Mouse (Mus musculus) spleen, adult 2 months (tissue): ENCODE data around the gene Pde11a. TPM values are rescaled to one million over a fixed set of nuclear protein-coding genes. Genes with fewer than 3 reads are reported as not detected.

Experiments
- DNase-seq, 2 experiments: peaks; one replicate each; pipeline versions ENCODE4 v3.0.0 to v3.0.0-alpha.2; 2012 to 2021; ENCODE audit warnings: low spot score in 2 of 2, low read depth in 1 of 2
- H3K27ac ChIP-seq: fragments of 200-500 bp; 2 replicates; pipeline ENCODE4 v1.5.1; 2012; ENCODE audit warnings: low read length, inconsistent platforms; ENCODE audit not compliant: insufficient read depth
- H3K27me3 ChIP-seq: fragments of 200-500 bp; 2 replicates; pipeline ENCODE4 v1.6.1; 2012; ENCODE audit warnings: mild to moderate bottlenecking, moderate library complexity, low read length, inconsistent platforms; ENCODE audit not compliant: control insufficient read depth, insufficient read depth
- H3K36me3 ChIP-seq: fragments of 200-500 bp; 2 replicates; pipeline ENCODE4 v1.6.1; 2012; ENCODE audit warnings: mild to moderate bottlenecking, low read length, inconsistent platforms; ENCODE audit not compliant: control insufficient read depth, insufficient read depth
- H3K4me1 ChIP-seq: fragments of 200-500 bp; 2 replicates; pipeline ENCODE4 v1.6.1; 2011; ENCODE audit warnings: inconsistent platforms; ENCODE audit not compliant: control insufficient read depth, insufficient read depth, insufficient read length
- H3K4me3 ChIP-seq: fragments of 200-500 bp; 2 replicates; pipeline ENCODE4 v1.5.1; 2011; ENCODE audit warnings: mild to moderate bottlenecking, inconsistent platforms; ENCODE audit not compliant: insufficient read depth, insufficient read length; ENCODE audit errors: extremely low read depth
- CTCF ChIP-seq: fragments of 200-500 bp; IDR thresholded peaks from 2 replicates; pipeline ENCODE4 v1.5.1; 2011; ENCODE audit warnings: mild to moderate bottlenecking, inconsistent platforms; ENCODE audit not compliant: insufficient read depth, insufficient read length, insufficient replicate concordance; ENCODE audit errors: extremely low read depth
- POLR2A ChIP-seq: fragments of 200-500 bp; IDR thresholded peaks from 2 replicates; pipeline ENCODE4 v1.6.1; 2011; ENCODE audit warnings: low read depth, low read length, inconsistent platforms
- WGBS: fragments of 180-500 bp; shearing (Covaris S2); methylation state at CpG from one replicate; pipeline ENCODE4 v1.1.7; 2018; 5-methylcytosine and 5-hydroxymethylcytosine counted together
- polyA plus RNA-seq: library from polyadenylated mRNA; depleted of rRNA; stranded (reverse); fragments of >200 nt; gene quantifications from 2 replicates; pipeline ENCODE4 v1.2.3, GENCODE M21; 2012

The Pde11a gene
- polyA plus RNA-seq, 1 experiment = 0.26 TPM

DNA sequence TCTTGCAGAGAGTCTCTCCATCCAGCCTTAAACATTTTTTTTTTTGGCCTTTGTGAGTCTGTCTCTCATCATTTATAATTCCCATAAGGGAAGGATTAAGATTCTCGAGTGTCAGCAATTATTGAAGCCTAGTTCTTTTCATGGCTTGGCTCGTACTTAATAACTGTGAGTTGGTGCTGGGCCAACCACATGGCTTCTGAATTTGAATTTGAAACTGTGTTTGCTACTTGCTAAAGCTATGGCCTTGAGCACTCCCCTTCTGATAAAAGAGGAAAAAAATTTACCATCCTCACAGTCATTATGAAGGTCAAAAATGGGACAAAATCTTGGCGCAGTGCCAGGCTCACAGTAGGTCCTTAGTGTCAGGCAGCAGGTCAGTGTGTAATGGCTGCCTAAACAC, 251.4 kb downstream of the Pde11a start:
- Histone ChIP-seq H3K36me3 (no peaks in the 10 kb centered on the region), H3K27ac (no peak overlapping the region), H3K27me3 (no peaks in the 10 kb centered on the region), H3K4me3 (no peak overlapping the region), H3K4me1 (no peaks in the 10 kb centered on the region)
- TF ChIP-seq POLR2A (no peak), CTCF (no peak)
- no peak for DNase-seq
- whole genome bisulfite sequencing = 87% methylated on average over 3 of the region's 3 CpGs

DNA sequence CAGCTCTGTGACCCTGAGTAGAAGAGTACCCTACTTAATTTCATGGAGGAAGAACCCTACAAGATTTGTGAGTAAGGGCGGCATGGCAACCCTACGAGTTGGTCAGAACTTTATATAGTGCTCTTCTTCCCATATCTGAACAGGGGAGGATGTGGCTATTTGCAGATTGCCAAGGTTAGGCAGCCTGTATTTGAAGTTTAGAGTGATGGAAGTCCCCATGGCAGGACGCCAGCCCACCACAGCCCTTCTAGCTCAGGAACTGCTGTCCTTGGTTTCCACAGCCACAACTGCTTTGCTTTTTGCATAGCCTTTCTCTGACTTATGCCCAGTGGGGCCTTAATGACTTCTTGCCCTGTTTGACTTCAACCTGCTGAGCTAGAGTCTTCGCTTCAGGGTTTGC, 253.6 kb downstream of the Pde11a start:
- Histone ChIP-seq H3K4me3 (no peak overlapping the region), H3K27ac (no peak overlapping the region), H3K36me3 (no peaks in the 10 kb centered on the region), H3K27me3 (no peaks in the 10 kb centered on the region), H3K4me1 (no peaks in the 10 kb centered on the region)
- no peak for DNase-seq
- WGBS = 26% methylated on average over 4 of the region's 4 CpGs
- no peak for TF ChIP-seq POLR2A
- TF ChIP-seq CTCF = no peak

DNA sequence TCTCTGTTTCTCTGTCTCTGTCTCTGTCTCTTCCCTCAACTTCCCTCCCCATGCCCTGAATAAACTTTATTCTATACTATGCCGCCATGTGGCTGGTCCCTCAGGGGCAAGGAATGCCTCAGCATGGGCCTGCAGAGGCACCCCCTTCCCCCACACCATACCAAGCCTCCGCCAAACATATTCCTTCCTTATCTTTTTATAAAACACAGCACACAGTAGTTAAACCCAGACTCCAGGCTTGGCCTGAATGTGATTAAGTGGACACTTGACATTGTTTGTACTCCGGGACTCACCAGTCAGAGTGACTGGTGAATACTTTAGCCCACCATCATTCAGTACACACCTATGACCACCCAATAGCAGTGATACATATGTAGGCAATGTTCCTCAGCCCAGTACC, 254.7 kb downstream of the Pde11a start:
- no peak overlapping the region for H3K4me3 ChIP-seq
- H3K27ac ChIP-seq = no peak overlapping the region
- no peaks in the 10 kb centered on the region for H3K36me3 ChIP-seq
- no peaks in the 10 kb centered on the region for H3K27me3 ChIP-seq
- H3K4me1 ChIP-seq = no peaks in the 10 kb centered on the region
- TF ChIP-seq CTCF (no peak), POLR2A (no peak)
- DNase-seq = no peak
- 91% methylated on average over 3 of the region's 3 CpGs for WGBS

DNA sequence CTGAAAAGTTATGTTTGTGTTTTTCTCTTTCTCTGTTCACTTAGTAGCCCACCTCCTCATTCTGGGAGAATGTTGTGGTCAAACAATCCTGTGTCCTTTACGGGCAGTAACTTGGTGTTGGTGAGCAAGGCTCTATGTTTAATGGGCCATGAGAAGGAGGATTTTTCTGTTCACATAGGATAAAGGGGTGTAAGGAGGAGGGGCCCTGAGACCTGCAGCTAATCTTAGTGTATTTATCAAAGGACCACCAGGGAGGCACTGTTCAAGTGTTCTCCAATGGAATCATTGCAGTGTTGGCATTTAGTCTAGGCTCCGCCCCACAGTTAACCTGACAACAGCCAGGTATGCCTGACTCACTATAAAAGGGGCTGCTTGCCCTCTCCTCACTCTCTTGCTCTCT, 255.2 kb downstream of the Pde11a start:
- Histone ChIP-seq H3K4me3 (no peak overlapping the region), H3K27me3 (no peaks in the 10 kb centered on the region), H3K36me3 (no peaks in the 10 kb centered on the region), H3K27ac (no peak overlapping the region), H3K4me1 (no peaks in the 10 kb centered on the region)
- no peak for DNase-seq
- TF ChIP-seq CTCF = no peak
- TF ChIP-seq POLR2A = no peak
- 91% methylated on average over 2 of the region's 2 CpGs for WGBS

DNA sequence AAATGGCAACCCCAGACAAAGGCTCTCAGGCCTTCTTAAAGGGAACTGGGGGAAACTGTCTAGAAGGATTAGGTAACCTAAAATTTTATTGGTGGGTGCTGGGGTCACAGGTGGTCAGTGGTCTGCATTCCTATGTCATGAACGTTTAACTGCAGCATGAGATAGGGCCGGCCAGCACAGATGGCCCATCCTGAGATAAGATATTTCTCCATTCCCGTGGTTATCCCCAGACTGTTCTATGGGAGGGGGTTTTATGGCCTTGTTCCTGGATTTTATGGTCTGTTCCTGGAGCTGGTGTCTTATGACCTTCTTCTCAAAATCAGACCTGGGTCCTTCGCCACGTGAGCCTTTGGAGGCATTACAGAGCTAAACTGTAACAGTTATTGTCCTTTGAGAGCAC, 256.6 kb downstream of the Pde11a start:
- WGBS = 75% methylated on average over 5 of the region's 5 CpGs
- DNase-seq = no peak
- Histone ChIP-seq H3K4me1 (no peaks in the 10 kb centered on the region), H3K4me3 (no peak overlapping the region), H3K27me3 (no peaks in the 10 kb centered on the region), H3K27ac (no peak overlapping the region), H3K36me3 (no peaks in the 10 kb centered on the region)
- TF ChIP-seq CTCF (no peak), POLR2A (no peak)

DNA sequence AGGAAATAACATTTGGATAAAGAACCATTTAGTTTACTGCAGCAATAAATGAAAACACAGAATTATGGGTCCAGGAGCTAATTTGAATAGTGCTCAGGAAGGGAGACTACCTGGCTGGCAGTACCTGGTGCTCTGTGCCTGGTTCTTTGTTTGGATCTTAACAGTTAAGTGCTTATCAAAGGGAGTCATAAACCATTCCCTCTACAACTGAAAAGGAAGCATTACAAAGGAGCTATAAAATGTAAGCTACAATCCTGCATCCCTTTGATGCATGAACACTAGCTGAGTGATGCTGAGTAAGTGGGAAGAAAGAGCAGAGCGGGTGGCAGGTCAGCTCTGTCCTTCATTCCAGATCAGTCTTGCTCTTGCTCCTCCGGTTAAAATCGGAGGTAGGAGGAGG, 258.0 kb downstream of the Pde11a start:
- 63% methylated on average over 3 of the region's 3 CpGs for WGBS
- no peak for DNase-seq

DNA sequence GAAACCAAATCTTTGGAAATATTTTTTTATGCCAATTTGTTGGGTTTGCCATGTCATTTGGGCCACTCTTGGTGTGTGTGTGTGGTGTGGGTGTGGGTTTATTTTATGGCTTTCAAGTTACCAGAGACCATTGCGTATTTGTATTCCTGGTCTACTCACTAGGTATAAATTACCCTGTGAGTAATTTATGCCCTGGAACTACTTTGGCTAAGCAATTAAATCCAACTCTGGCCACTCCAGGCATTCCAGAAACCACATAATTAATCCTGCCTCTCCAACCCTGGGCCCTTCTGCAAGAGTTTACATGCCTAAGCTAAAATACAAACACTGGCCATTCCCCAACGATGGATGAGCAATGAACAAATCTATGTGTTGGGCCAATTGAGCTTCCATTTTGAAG, 261.7 kb downstream of the Pde11a start:
- DNase-seq = no peak
- Histone ChIP-seq H3K36me3 (no peaks in the 10 kb centered on the region), H3K4me1 (no peaks in the 10 kb centered on the region), H3K27ac (no peak overlapping the region), H3K27me3 (no peaks in the 10 kb centered on the region), H3K4me3 (no peak overlapping the region)
- TF ChIP-seq POLR2A = no peak
- no peak for TF ChIP-seq CTCF
- 83% methylated on average over 2 of the region's 2 CpGs for WGBS

More for the DNA sequence above, 258.0 kb downstream of the Pde11a start:
- Histone ChIP-seq H3K27ac (no peak overlapping the region), H3K4me1 (no peaks in the 10 kb centered on the region), H3K4me3 (no peak overlapping the region), H3K27me3 (no peaks in the 10 kb centered on the region), H3K36me3 (no peaks in the 10 kb centered on the region)
- TF ChIP-seq CTCF (no peak), POLR2A (no peak)

DNA sequence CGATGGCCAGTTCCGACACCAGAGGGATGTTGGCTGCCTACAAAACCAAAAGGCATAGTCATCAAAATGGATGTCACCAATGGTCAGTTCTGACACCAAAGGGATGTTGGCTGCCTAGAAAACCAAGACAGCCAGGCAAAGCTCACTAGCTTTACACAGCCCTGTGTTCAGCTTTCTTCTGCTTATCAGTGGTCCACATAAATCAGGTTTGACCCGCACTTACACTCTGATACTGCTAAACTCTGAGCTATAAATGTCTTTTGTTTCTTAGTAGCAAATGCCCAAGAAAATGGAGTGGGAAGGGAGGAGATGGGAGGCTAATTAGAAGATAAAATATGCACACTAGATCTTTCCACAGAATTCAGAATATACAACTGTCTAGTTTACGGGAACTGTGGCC, 262.5 kb downstream of the Pde11a start:
- 94% methylated on average over 4 of the region's 4 CpGs for WGBS
- TF ChIP-seq CTCF (no peak), POLR2A (no peak)
- DNase-seq = no peak
- Histone ChIP-seq H3K27ac (no peak overlapping the region), H3K4me3 (no peak overlapping the region), H3K4me1 (no peaks in the 10 kb centered on the region), H3K36me3 (no peaks in the 10 kb centered on the region), H3K27me3 (no peaks in the 10 kb centered on the region)
